Mouse (Mus musculus) midbrain, postnatal 0 days (tissue): ENCODE measurements around the gene Arhgef12. TPM values are rescaled to one million over a fixed set of nuclear protein-coding genes. Genes with fewer than 3 reads are reported as not detected.

Source experiments
- ATAC-seq: fragments of 200-750 bp; cut with Nextera tagmentation; 2 replicates; pipeline ENCODE4 v1.8.0; 2017; ENCODE audit warnings: moderate number of reproducible peaks, mild to moderate bottlenecking, moderate TSS enrichment, moderate library complexity; ENCODE audit not compliant: low FRiP score
- DNase-seq: peaks from one replicate; pipeline ENCODE4 v3.0.0-alpha.2; 2015; ENCODE audit warnings: low spot score
- H3K27ac ChIP-seq: fragments of 300-500 bp; sonication (generic); 2 replicates; pipeline ENCODE4 v1.5.1; 2014; ENCODE audit warnings: low read depth, mild to moderate bottlenecking, low read length, mixed read lengths
- H3K27me3 ChIP-seq: fragments of 300-500 bp; sonication (generic); 2 replicates; pipeline ENCODE4 v1.6.1; 2014; ENCODE audit warnings: low read length, control low read depth, mixed read lengths; ENCODE audit not compliant: insufficient read depth
- H3K36me3 ChIP-seq: fragments of 300-500 bp; sonication (generic); 2 replicates; pipeline ENCODE4 v1.6.1; 2014; ENCODE audit warnings: low read length, control low read depth, mixed read lengths; ENCODE audit not compliant: insufficient read depth
- H3K4me1 ChIP-seq: fragments of 300-500 bp; sonication (generic); 2 replicates; pipeline ENCODE4 v1.6.1; 2014; ENCODE audit warnings: mild to moderate bottlenecking, control low read depth, antibody characterized with exemption, low read length, mixed read lengths; ENCODE audit not compliant: insufficient read depth
- H3K4me2 ChIP-seq: fragments of 300-500 bp; sonication (generic); 2 replicates; pipeline ENCODE4 v1.6.1; 2014; ENCODE audit warnings: low read depth, mild to moderate bottlenecking, low read length, mixed read lengths; ENCODE audit not compliant: poor library complexity, severe bottlenecking
- H3K4me3 ChIP-seq: fragments of 300-500 bp; sonication (generic); 2 replicates; pipeline ENCODE4 v1.5.1; 2014; ENCODE audit warnings: low read depth, mild to moderate bottlenecking, low read length, moderate library complexity
- H3K9ac ChIP-seq: fragments of 300-500 bp; sonication (generic); replicated peaks from 2 replicates; pipeline ENCODE4 v1.6.1; 2014; ENCODE audit warnings: mild to moderate bottlenecking, low read length, moderate library complexity, mixed read lengths; ENCODE audit not compliant: poor library complexity, severe bottlenecking
- H3K9me3 ChIP-seq: fragments of 300-500 bp; sonication (generic); 2 replicates; pipeline ENCODE4 v1.6.1; 2016; ENCODE audit warnings: low read length, control low read depth
- CTCF ChIP-seq: IDR thresholded peaks from 2 replicates; pipeline ENCODE4 v1.5.1; 2016; ENCODE audit warnings: antibody characterized with exemption, mild to moderate bottlenecking
- WGBS: fragments of 180-500 bp; shearing (Covaris S2); extraction: QIAGEN DNeasy Blood & Tissue Kit; methylation state at CpG from one replicate; pipeline ENCODE4 v1.1.7; 2014; 5-methylcytosine and 5-hydroxymethylcytosine counted together
- polyA plus RNA-seq: library from polyadenylated mRNA; unstranded; fragments of >200 nt; fragmentation: Nextera tagmentation; extraction: Ambion mirVana; gene quantifications from 2 replicates; pipeline ENCODE4 v1.2.1, GENCODE M21; 2015
- total RNA-seq: library from RNA; depleted of rRNA; stranded (reverse); fragments of >200 nt; gene quantifications from 2 replicates; pipeline ENCODE4 v1.2.3, GENCODE M21; 2014

Arhgef12 gene
- total and polyA plus RNA-seq, 2 experiments from 2014 or later = 17.0 to 97.1 TPM

DNA sequence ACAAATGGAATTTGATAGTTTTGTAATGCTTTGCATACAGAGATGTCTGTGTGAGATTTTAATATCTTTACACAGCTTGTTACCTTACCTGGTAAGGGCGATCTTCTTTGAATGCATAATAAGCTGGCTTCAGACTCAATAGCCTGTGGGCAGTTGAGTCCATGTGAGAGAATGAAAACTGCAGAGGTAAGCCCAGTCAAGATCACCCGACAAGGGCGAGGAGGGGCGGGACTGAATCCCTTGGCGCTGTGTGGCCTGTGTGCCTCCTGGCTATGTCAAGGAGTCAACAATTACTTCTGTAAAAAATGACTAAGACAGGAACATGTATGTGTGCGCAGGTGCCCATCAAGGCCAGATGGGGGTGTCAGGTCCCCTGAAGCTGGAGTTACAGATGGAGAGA is 144.5 kb downstream of the Arhgef12 start:
- H3K27ac ChIP-seq = 0 out of 2 replicates have a peak overlapping the region, but pooled peaks have one; percentile 7

GRCm38 (mm10) chr9:42958401-42958800 is 148.6 kb downstream of the Arhgef12 start:
- Histone ChIP-seq H3K4me3 (no peak overlapping the region), H3K36me3 (no peaks in the 10 kb centered on the region), H3K4me1 (no peaks in the 10 kb centered on the region), H3K4me2 (no peak overlapping the region), H3K27ac (no peak overlapping the region), H3K9ac (no peak overlapping the region), H3K27me3 (no peaks in the 10 kb centered on the region), H3K9me3 (no peaks in the 10 kb centered on the region)
- ATAC-seq (no peak), DNase-seq (no peak)
- 39% methylated on average over 7 of the region's 7 CpGs for WGBS
- no peak for TF ChIP-seq CTCF

More for the DNA sequence above, 144.5 kb downstream of the Arhgef12 start:
- Histone ChIP-seq H3K4me3 (no peak overlapping the region), H3K9ac (no peak overlapping the region), H3K9me3 (no peaks in the 10 kb centered on the region), H3K27me3 (no peaks in the 10 kb centered on the region), H3K4me1 (no peaks in the 10 kb centered on the region), H3K36me3 (peaks cover 5% of the 10 kb centered on the region), H3K4me2 (no peak overlapping the region)
- ATAC-seq = peak; percentile 54; the same call in 1 of the 2 replicates
- 69% methylated on average over 6 of the region's 6 CpGs for WGBS
- no peak for TF ChIP-seq CTCF
- DNase-seq = no peak

DNA sequence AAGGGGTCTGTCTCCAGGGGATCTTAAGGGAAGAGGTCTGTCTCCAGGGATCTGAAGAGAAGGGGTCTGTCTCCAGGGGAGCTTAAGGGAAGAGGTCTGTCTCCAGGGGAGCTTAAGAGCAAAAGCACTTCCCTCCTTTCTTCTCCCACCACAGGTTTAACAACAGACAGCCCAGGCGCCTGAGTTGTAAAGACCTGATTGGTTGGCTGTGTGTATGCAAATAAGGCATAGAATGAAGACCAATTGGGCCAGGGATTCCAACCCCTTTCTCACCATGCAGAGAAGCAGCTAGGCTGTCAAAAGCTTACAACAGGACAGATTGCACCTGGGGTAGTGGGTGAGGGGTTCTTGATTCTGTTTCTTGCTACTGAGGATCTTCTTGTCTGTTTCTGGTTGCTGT is 158.7 kb downstream of the Arhgef12 start:
- Histone ChIP-seq H3K36me3 (no peaks in the 10 kb centered on the region), H3K9ac (no peak overlapping the region), H3K27ac (no peak overlapping the region), H3K27me3 (no peaks in the 10 kb centered on the region), H3K9me3 (no peaks in the 10 kb centered on the region), H3K4me2 (no peak overlapping the region), H3K4me3 (no peak overlapping the region), H3K4me1 (no peaks in the 10 kb centered on the region)
- DNase-seq (no peak), ATAC-seq (no peak)
- 44% methylated on average over 1 of the region's 1 CpGs for WGBS
- no peak for TF ChIP-seq CTCF

GRCm38 (mm10) chr9:42945174-42945573 is 161.9 kb downstream of the Arhgef12 start:
- H3K9me3 ChIP-seq = no peaks in the 10 kb centered on the region
- TF ChIP-seq CTCF = no peak
- 76% methylated on average over 7 of the region's 7 CpGs for WGBS
- no peaks in the 10 kb centered on the region for H3K27me3 ChIP-seq
- H3K27ac ChIP-seq = no peak overlapping the region
- H3K4me3 ChIP-seq = no peak overlapping the region
- H3K36me3 ChIP-seq = no peaks in the 10 kb centered on the region
- H3K4me2 ChIP-seq = no peak overlapping the region
- DNase-seq = no peak
- no peaks in the 10 kb centered on the region for H3K4me1 ChIP-seq
- no peak for ATAC-seq
- no peak overlapping the region for H3K9ac ChIP-seq

DNA sequence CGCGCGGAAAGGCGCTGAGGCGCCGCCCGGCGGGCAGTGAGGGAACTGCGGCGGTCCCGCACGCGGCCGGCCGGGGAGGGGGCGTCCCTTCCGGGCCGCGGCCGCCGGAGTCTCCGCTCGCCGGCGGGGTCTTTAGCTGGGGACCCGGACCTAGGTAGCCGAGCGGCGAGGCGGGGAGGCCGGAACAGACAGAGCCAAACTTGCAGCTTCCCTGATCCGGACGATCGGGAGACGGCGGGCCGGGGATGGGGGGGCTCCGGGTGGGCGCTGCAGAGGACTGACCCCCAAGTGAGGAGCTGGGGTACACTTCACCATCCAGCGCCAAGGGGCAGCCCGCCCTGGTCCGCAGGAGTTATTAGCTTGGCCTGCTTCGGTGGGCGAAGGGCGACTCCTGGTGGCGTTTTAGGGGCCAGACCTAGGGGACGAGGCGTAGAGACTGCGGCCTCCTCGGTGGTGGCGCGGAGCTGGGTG is 162.5 kb downstream of the Arhgef12 start:
- Histone ChIP-seq H3K27ac (no peak overlapping the region), H3K27me3 (no peaks in the 10 kb centered on the region), H3K4me2 (peak overlapping the region; percentile 91), H3K4me1 (no peaks in the 10 kb centered on the region), H3K4me3 (peak overlapping the region; percentile 77), H3K9me3 (no peaks in the 10 kb centered on the region), H3K36me3 (no peaks in the 10 kb centered on the region), H3K9ac (peak overlapping the region; percentile 75)
- WGBS = 2% methylated on average over 52 of the region's 52 CpGs
- DNase-seq (peak; percentile 93), ATAC-seq (peak; percentile 89)
- peak; percentile 90 for TF ChIP-seq CTCF

GRCm38 (mm10) chr9:42943781-42944535 is 163.1 kb downstream of the Arhgef12 start, which contains the start of gene Grik4:
Gene Grik4, minus strand, starts transcription at chr9:42944493.
- H3K9me3 ChIP-seq = no peaks in the 10 kb centered on the region
- peak within 1 kb of the TSS; percentile 75 for H3K9ac ChIP-seq
- no peaks in the 10 kb centered on the region for H3K27me3 ChIP-seq
- H3K36me3 ChIP-seq = no peaks in the 10 kb centered on the region
- DNase-seq (peak; percentile 39), ATAC-seq (peak; percentile 81)
- no peaks in the 10 kb centered on the region for H3K4me1 ChIP-seq
- H3K27ac ChIP-seq = peak within 1 kb of the TSS; percentile 78
- H3K4me3 ChIP-seq = peak within 1 kb of the TSS; percentile 77
- H3K4me2 ChIP-seq = peak within 1 kb of the TSS; percentile 91
- under 1% methylated on average over 45 of the region's 68 CpGs for WGBS
- peak; percentile 40 for TF ChIP-seq CTCF
